Mouse (Mus musculus): ENCODE results near the gene Pawr.

- no peak for TF ChIP-seq ZNF384 (IDR thresholded peaks at IDR 0.05; ENCODE audit: low read depth, low read length)
- TF ChIP-seq ZC3H11A (IDR thresholded peaks at IDR 0.05; ENCODE audit: borderline replicate concordance, low read depth, low read length), result no peak
- no peak for TF ChIP-seq CHD2 (IDR thresholded peaks at IDR 0.05; ENCODE audit: low read depth, low read length)
Measured at GRCm38 (mm10) chr10:108448421-108448820, 116.5 kb downstream of the Pawr start.
